Mouse (Mus musculus): ENCODE measurements around the gene Stx8. TPM values are rescaled to one million over a fixed set of nuclear protein-coding genes. Genes with fewer than 3 reads are reported as not detected.

Gene Stx8
- total and polyA plus RNA-seq, 2 experiments = 3.5 to 12.9 TPM

- Histone ChIP-seq H3K27me3 (ENCODE audit: control insufficient read depth, insufficient read depth, low read length) (no peaks in the 10 kb centered on the region), H3K79me2 (ENCODE audit: control insufficient read depth, insufficient read depth, low read length) (no peaks in the 10 kb centered on the region), H3K27ac (replicated peaks; ENCODE audit: insufficient read depth, low read depth, low read length) (no peak overlapping the region), H3K9ac (ENCODE audit: low read depth, low read length) (no peak overlapping the region), H3K4me1 (ENCODE audit: control insufficient read depth, insufficient read depth, low read length) (no peaks in the 10 kb centered on the region), H3K4me3 (ENCODE audit: insufficient read depth, low read depth, low read length) (no peak overlapping the region), H3K36me3 (ENCODE audit: control insufficient read depth, insufficient read depth, low read length) (peaks cover 4% of the 10 kb centered on the region; the same call in 1 of the 2 replicates)
- no peak for DNase-seq (ENCODE audit: extremely low read depth, low read depth, low spot score)
- TF ChIP-seq POLR2A (IDR thresholded peaks at IDR 0.05; ENCODE audit: extremely low read depth, insufficient read depth, low read length) (no peak), CTCF (IDR thresholded peaks at IDR 0.05; ENCODE audit: low read depth, low read length) (no peak)
- 94% methylated on average over 4 of the region's 4 CpGs for WGBS
Observed at GRCm38 (mm10) chr11:67991240-67991639, 25.2 kb downstream of the Stx8 start.

GRCm38 (mm10) chr11:67995965-67996364 is 30.0 kb downstream of the Stx8 start:
- Histone ChIP-seq H3K27me3 (ENCODE audit: control insufficient read depth, insufficient read depth, low read length) (no peaks in the 10 kb centered on the region), H3K4me1 (ENCODE audit: control insufficient read depth, insufficient read depth, low read length) (no peaks in the 10 kb centered on the region), H3K79me2 (ENCODE audit: control insufficient read depth, insufficient read depth, low read length) (no peaks in the 10 kb centered on the region), H3K4me3 (ENCODE audit: insufficient read depth, low read depth, low read length) (no peak overlapping the region), H3K27ac (replicated peaks; ENCODE audit: insufficient read depth, low read depth, low read length) (no peak overlapping the region), H3K9ac (ENCODE audit: low read depth, low read length) (no peak overlapping the region), H3K36me3 (ENCODE audit: control insufficient read depth, insufficient read depth, low read length) (peaks cover 4% of the 10 kb centered on the region; the same call in 1 of the 2 replicates)
- 87% methylated on average over 4 of the region's 4 CpGs for WGBS
- DNase-seq (ENCODE audit: extremely low read depth, low read depth, low spot score) = no peak
- TF ChIP-seq POLR2A (IDR thresholded peaks at IDR 0.05; ENCODE audit: extremely low read depth, insufficient read depth, low read length) (no peak), CTCF (IDR thresholded peaks at IDR 0.05; ENCODE audit: low read depth, low read length) (no peak)

- Histone ChIP-seq H3K27ac (replicated peaks; ENCODE audit: insufficient read depth, low read depth, low read length) (no peak overlapping the region), H3K9ac (ENCODE audit: low read depth, low read length) (no peak overlapping the region), H3K4me3 (ENCODE audit: insufficient read depth, low read depth, low read length) (no peak overlapping the region), H3K4me1 (ENCODE audit: control insufficient read depth, insufficient read depth, low read length) (no peaks in the 10 kb centered on the region), H3K79me2 (ENCODE audit: control insufficient read depth, insufficient read depth, low read length) (no peaks in the 10 kb centered on the region), H3K36me3 (ENCODE audit: control insufficient read depth, insufficient read depth, low read length) (peaks cover 4% of the 10 kb centered on the region; the same call in 1 of the 2 replicates), H3K27me3 (ENCODE audit: control insufficient read depth, insufficient read depth, low read length) (no peaks in the 10 kb centered on the region)
- WGBS = 82% methylated on average over 3 of the region's 3 CpGs
- DNase-seq (ENCODE audit: extremely low read depth, low read depth, low spot score) = no peak
- TF ChIP-seq POLR2A (IDR thresholded peaks at IDR 0.05; ENCODE audit: extremely low read depth, insufficient read depth, low read length) (no peak), CTCF (IDR thresholded peaks at IDR 0.05; ENCODE audit: low read depth, low read length) (no peak)
Observed at GRCm38 (mm10) chr11:67998905-67999304, 32.9 kb downstream of the Stx8 start.

- no peaks in the 10 kb centered on the region for H3K79me2 ChIP-seq (ENCODE audit: control insufficient read depth, insufficient read depth, low read length)
- TF ChIP-seq POLR2A (IDR thresholded peaks at IDR 0.05; ENCODE audit: extremely low read depth, insufficient read depth, low read length) (no peak), CTCF (IDR thresholded peaks at IDR 0.05; ENCODE audit: low read depth, low read length) (no peak)
- 91% methylated on average over 5 of the region's 5 CpGs for WGBS
Observed at GRCm38 (mm10) chr11:67999629-68000028, 33.6 kb downstream of the Stx8 start.

GRCm38 (mm10) chr11:68004191-68004590 is 38.2 kb downstream of the Stx8 start:
- Histone ChIP-seq H3K36me3 (ENCODE audit: control insufficient read depth, insufficient read depth, low read length) (no peaks in the 10 kb centered on the region; the same call in 1 of the 2 replicates), H3K4me1 (ENCODE audit: control insufficient read depth, insufficient read depth, low read length) (no peaks in the 10 kb centered on the region), H3K27me3 (ENCODE audit: control insufficient read depth, insufficient read depth, low read length) (no peaks in the 10 kb centered on the region), H3K9ac (ENCODE audit: low read depth, low read length) (no peak overlapping the region), H3K27ac (replicated peaks; ENCODE audit: insufficient read depth, low read depth, low read length) (no peak overlapping the region), H3K4me3 (ENCODE audit: insufficient read depth, low read depth, low read length) (no peak overlapping the region), H3K79me2 (ENCODE audit: control insufficient read depth, insufficient read depth, low read length) (no peaks in the 10 kb centered on the region)
- WGBS = 24% methylated on average over 6 of the region's 6 CpGs
- TF ChIP-seq CTCF (IDR thresholded peaks at IDR 0.05; ENCODE audit: low read depth, low read length) = peak; percentile 80
- TF ChIP-seq POLR2A (IDR thresholded peaks at IDR 0.05; ENCODE audit: extremely low read depth, insufficient read depth, low read length) = no peak
- DNase-seq (ENCODE audit: extremely low read depth, low read depth, low spot score) = peak; percentile 10

More at GRCm38 (mm10) chr11:67999629-68000028, 33.6 kb downstream of the Stx8 start:
- no peaks in the 10 kb centered on the region for H3K27me3 ChIP-seq (ENCODE audit: control insufficient read depth, insufficient read depth, low read length)
- H3K4me1 ChIP-seq (ENCODE audit: control insufficient read depth, insufficient read depth, low read length) = no peaks in the 10 kb centered on the region
- H3K36me3 ChIP-seq (ENCODE audit: control insufficient read depth, insufficient read depth, low read length) = peaks cover 4% of the 10 kb centered on the region; the same call in 1 of the 2 replicates
- no peak overlapping the region for H3K9ac ChIP-seq (ENCODE audit: low read depth, low read length)
- H3K4me3 ChIP-seq (ENCODE audit: insufficient read depth, low read depth, low read length) = no peak overlapping the region
- H3K27ac ChIP-seq (replicated peaks; ENCODE audit: insufficient read depth, low read depth, low read length) = no peak overlapping the region
- DNase-seq (ENCODE audit: extremely low read depth, low read depth, low spot score) = no peak

- TF ChIP-seq CTCF (IDR thresholded peaks at IDR 0.05; ENCODE audit: low read depth, low read length) = no peak
- TF ChIP-seq POLR2A (IDR thresholded peaks at IDR 0.05; ENCODE audit: extremely low read depth, insufficient read depth, low read length) = no peak
- H3K4me3 ChIP-seq (ENCODE audit: insufficient read depth, low read depth, low read length) = no peak overlapping the region
- DNase-seq (ENCODE audit: extremely low read depth, low read depth, low spot score) = no peak
- no peaks in the 10 kb centered on the region for H3K4me1 ChIP-seq (ENCODE audit: control insufficient read depth, insufficient read depth, low read length)
- 0 out of 2 replicates have a peak, but pooled peaks cover 1% of the 10 kb centered on the region for H3K36me3 ChIP-seq (ENCODE audit: control insufficient read depth, insufficient read depth, low read length)
- H3K79me2 ChIP-seq (ENCODE audit: control insufficient read depth, insufficient read depth, low read length) = no peaks in the 10 kb centered on the region
- no peak overlapping the region for H3K9ac ChIP-seq (ENCODE audit: low read depth, low read length)
- no peaks in the 10 kb centered on the region for H3K27me3 ChIP-seq (ENCODE audit: control insufficient read depth, insufficient read depth, low read length)
- 75% methylated on average over 8 of the region's 8 CpGs for WGBS
- H3K27ac ChIP-seq (replicated peaks; ENCODE audit: insufficient read depth, low read depth, low read length) = no peak overlapping the region
Observed at GRCm38 (mm10) chr11:68006216-68006789, 40.3 kb downstream of the Stx8 start.
